Mouse (Mus musculus) lung, postnatal 0 days (tissue): ENCODE results near the gene Mpv17.

ENCODE experiments used
- CTCF ChIP-seq: IDR thresholded peaks from 2 replicates; pipeline ENCODE4 v1.5.1; 2016; ENCODE audit warnings: antibody characterized with exemption, mild to moderate bottlenecking
- EP300 ChIP-seq: IDR thresholded peaks from 2 replicates; pipeline ENCODE4 v1.6.1; 2016; ENCODE audit warnings: antibody characterized with exemption, mild to moderate bottlenecking, control low read depth

- no peak for TF ChIP-seq CTCF
- TF ChIP-seq EP300 = no peak
Observed at GRCm38 (mm10) chr5:31200327-31200768, 46.3 kb upstream of the Mpv17 start.
